Comparison of ENCODE assay signal across 8 mouse cellular contexts in the genomic region with DNA sequence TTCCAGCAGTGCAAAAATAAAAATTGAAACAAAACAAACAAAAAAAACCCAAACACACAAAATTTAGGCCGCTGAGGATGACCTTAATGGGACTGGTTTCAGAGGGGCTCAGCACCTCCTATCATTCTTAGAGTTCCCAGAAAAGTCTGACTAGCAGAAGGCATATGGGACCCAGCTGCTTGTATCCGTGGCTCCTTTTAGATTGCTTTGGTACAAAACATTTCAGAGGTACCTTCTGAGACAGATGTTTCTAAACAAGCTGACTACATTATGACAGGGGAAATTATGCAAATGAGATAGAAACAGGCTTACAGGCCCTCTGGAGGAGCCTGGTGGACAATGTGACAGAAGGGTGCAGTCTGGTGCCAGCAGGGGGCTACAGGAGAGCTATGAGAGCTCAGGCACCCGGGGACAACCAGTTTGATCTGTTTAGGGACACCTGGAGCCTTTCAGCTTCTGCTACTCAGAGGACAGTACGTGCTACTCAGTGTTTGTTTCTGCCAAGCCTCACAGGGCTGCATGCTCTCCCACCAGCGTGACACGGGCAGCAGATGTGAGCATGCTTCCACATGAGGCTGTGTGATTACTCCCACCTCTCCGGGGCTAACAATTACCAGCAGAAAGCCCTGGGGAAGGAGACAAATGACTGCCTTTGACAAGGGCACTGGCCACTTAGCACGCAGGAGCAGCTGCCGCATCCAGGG. TPM values are rescaled to one million over a fixed set of nuclear protein-coding genes. Genes with fewer than 3 reads are reported as not detected.
A peak's percentile ranks its signal among the peaks of the same experiment; 100 is the strongest.
DNase-seq lines count a peak whose midpoint lies in the region; ATAC-seq lines count a peak whose summit lies in the region.

No protein-coding gene starts in this region.

- H3K36me3 ChIP-seq in liver, embryonic 12.5 days: peaks cover 72% of the 10 kb centered on the region
- peaks cover 60% of the 10 kb centered on the region for H3K36me3 ChIP-seq in embryonic facial prominence, embryonic 13.5 days
- H3K36me3 ChIP-seq in intestine, embryonic 16.5 days (ENCODE audit: control insufficient read depth, insufficient read depth, low read length): no peaks in the 10 kb centered on the region
- H3K36me3 ChIP-seq in heart, embryonic 10.5 days: peaks cover 47% of the 10 kb centered on the region

- ATAC-seq in liver, embryonic 12.5 days: peak; percentile 42; the same call in 1 of the 2 replicates
- ATAC-seq in embryonic facial prominence, embryonic 13.5 days (ENCODE audit: insufficient number of reproducible peaks, insufficient read depth, low FRiP score, low TSS enrichment, low read depth): no peak
- ATAC-seq in intestine, embryonic 16.5 days: peak; percentile 39

- no peaks in the 10 kb centered on the region for H3K4me1 ChIP-seq in liver, embryonic 12.5 days
- H3K4me1 ChIP-seq in embryonic facial prominence, embryonic 13.5 days: peaks cover 5% of the 10 kb centered on the region; the same call in 1 of the 2 replicates
- H3K4me1 ChIP-seq in intestine, embryonic 16.5 days (ENCODE audit: control insufficient read depth, insufficient read depth, low read length): peaks cover 8% of the 10 kb centered on the region
- no peaks in the 10 kb centered on the region; the same call in 1 of the 2 replicates for H3K4me1 ChIP-seq in heart, embryonic 10.5 days

- H3K4me3 ChIP-seq in liver, embryonic 12.5 days: no peak overlapping the region
- H3K4me3 ChIP-seq in embryonic facial prominence, embryonic 13.5 days: no peak overlapping the region
- no peak overlapping the region for H3K4me3 ChIP-seq in intestine, embryonic 16.5 days (ENCODE audit: low read length)
- H3K4me3 ChIP-seq in heart, embryonic 10.5 days: no peak overlapping the region

- H3K27me3 ChIP-seq in liver, embryonic 12.5 days (replicated peaks): no peaks in the 10 kb centered on the region
- H3K27me3 ChIP-seq in embryonic facial prominence, embryonic 13.5 days: no peaks in the 10 kb centered on the region
- H3K27me3 ChIP-seq in intestine, embryonic 16.5 days (replicated peaks; ENCODE audit: control insufficient read depth, insufficient read depth, low read length): no peaks in the 10 kb centered on the region
- H3K27me3 ChIP-seq in heart, embryonic 10.5 days (ENCODE audit: insufficient read depth, poor library complexity, severe bottlenecking): no peaks in the 10 kb centered on the region

- H3K9me3 ChIP-seq in liver, embryonic 12.5 days (replicated peaks): no peaks in the 10 kb centered on the region
- no peaks in the 10 kb centered on the region for H3K9me3 ChIP-seq in embryonic facial prominence, embryonic 13.5 days
- H3K9me3 ChIP-seq in intestine, embryonic 16.5 days (ENCODE audit: control insufficient read depth, low read length): no peaks in the 10 kb centered on the region
- H3K9me3 ChIP-seq in heart, embryonic 10.5 days: no peaks in the 10 kb centered on the region

- no peak overlapping the region for H3K27ac ChIP-seq in liver, embryonic 12.5 days
- H3K27ac ChIP-seq in embryonic facial prominence, embryonic 13.5 days: peak overlapping the region; percentile 66; the same call in 1 of the 2 replicates
- peak overlapping the region; percentile 59; the same call in 1 of the 2 replicates for H3K27ac ChIP-seq in intestine, embryonic 16.5 days (ENCODE audit: low read length)
- no peak overlapping the region for H3K27ac ChIP-seq in heart, embryonic 10.5 days

- H3K9ac ChIP-seq in liver, embryonic 12.5 days: no peak overlapping the region
- peak overlapping the region; percentile 27; the same call in 1 of the 2 replicates for H3K9ac ChIP-seq in embryonic facial prominence, embryonic 13.5 days
- H3K9ac ChIP-seq in intestine, embryonic 16.5 days (ENCODE audit: low read depth, low read length): peak overlapping the region; percentile 19; the same call in 1 of the 2 replicates

- 70% methylated on average over 9 of the region's 9 CpGs for WGBS in liver, embryonic 12.5 days (ENCODE audit: insufficient replicate concordance)
- 45% methylated on average over 9 of the region's 9 CpGs for WGBS in embryonic facial prominence, embryonic 13.5 days
- WGBS in intestine, embryonic 16.5 days: 42% methylated on average over 9 of the region's 9 CpGs
- WGBS in heart, embryonic 10.5 days: 63% methylated on average over 9 of the region's 9 CpGs

- no peak overlapping the region for H3K4me2 ChIP-seq in liver, embryonic 12.5 days
- H3K4me2 ChIP-seq in embryonic facial prominence, embryonic 13.5 days: no peak overlapping the region
- H3K4me2 ChIP-seq in intestine, embryonic 16.5 days (ENCODE audit: low read depth, low read length): no peak overlapping the region

- DNase-seq in liver: no peak
- peak; percentile 50 for DNase-seq in retina, postnatal 1 day
- DNase-seq in spleen, postnatal 14 days (ENCODE audit: low spot score in 2 of 2): no peak
- DNase-seq in cerebellum, adult 8-10 months: no peak
- DNase-seq in heart, embryonic 10.5 days (ENCODE audit: low spot score): no peak

RNA-seq across cellular contexts. Expression of a gene that starts 20.2 kb away (rescaled TPM):
- polyA plus RNA-seq in liver, embryonic 12.5 days (2016; fragmentation: Nextera tagmentation; extraction: Ambion mirVana): 13.6 and 13.7 TPM in 2 replicates
- polyA plus RNA-seq in embryonic facial prominence, embryonic 13.5 days (2015; fragmentation: Nextera tagmentation; extraction: Ambion mirVana): 21.5 and 22.4 TPM in 2 replicates
- polyA plus RNA-seq in intestine, embryonic 16.5 days (2015; fragmentation: Nextera tagmentation; extraction: Ambion mirVana): 11.9 and 15.2 TPM in 2 replicates
- polyA plus RNA-seq in heart, embryonic 10.5 days (2016; fragmentation: Nextera tagmentation; extraction: Ambion mirVana): 13.3 and 16.7 TPM in 2 replicates

RNA-seq across cellular contexts. Expression of a gene that starts 43.5 kb away (rescaled TPM):
- polyA plus RNA-seq in liver, embryonic 12.5 days (2016; fragmentation: Nextera tagmentation; extraction: Ambion mirVana): 72.2 TPM in 2 replicates
- 56.6 and 60.0 TPM in 2 replicates for polyA plus RNA-seq in embryonic facial prominence, embryonic 13.5 days (2015; fragmentation: Nextera tagmentation; extraction: Ambion mirVana)
- 84.9 and 90.5 TPM in 2 replicates for polyA plus RNA-seq in intestine, embryonic 16.5 days (2015; fragmentation: Nextera tagmentation; extraction: Ambion mirVana)
- 80.4 and 82.8 TPM in 2 replicates for polyA plus RNA-seq in heart, embryonic 10.5 days (2016; fragmentation: Nextera tagmentation; extraction: Ambion mirVana)

RNA-seq across cellular contexts. Expression of a gene that starts 43.9 kb away (rescaled TPM):
- polyA plus RNA-seq in liver, embryonic 12.5 days (2016; fragmentation: Nextera tagmentation; extraction: Ambion mirVana): 55.7 and 57.2 TPM in 2 replicates
- polyA plus RNA-seq in embryonic facial prominence, embryonic 13.5 days (2015; fragmentation: Nextera tagmentation; extraction: Ambion mirVana): 90.1 and 90.6 TPM in 2 replicates
- 57.1 and 66.9 TPM in 2 replicates for polyA plus RNA-seq in intestine, embryonic 16.5 days (2015; fragmentation: Nextera tagmentation; extraction: Ambion mirVana)
- 67.2 and 78.9 TPM in 2 replicates for polyA plus RNA-seq in heart, embryonic 10.5 days (2016; fragmentation: Nextera tagmentation; extraction: Ambion mirVana)

Comparison
In these comparisons a context has a peak if more than half of its experiments do, and no peak if none do; other contexts are left out.
1. H3K27ac ChIP-seq: peak in embryonic facial prominence, embryonic 13.5 days (single experiment) and intestine, embryonic 16.5 days (single experiment); none in liver, embryonic 12.5 days (single experiment) and heart, embryonic 10.5 days (single experiment).